Mouse (Mus musculus) bone marrow macrophage, adult 2 months (primary cell): Measurements from ENCODE around the gene Cdsn.

Source experiments
- CTCF ChIP-seq: IDR thresholded peaks from 2 replicates; pipeline ENCODE4 v1.5.1; 2012; ENCODE audit warnings: low read depth, mild to moderate bottlenecking, low read length, moderate library complexity
- POLR2A ChIP-seq: IDR thresholded peaks from 2 replicates; pipeline ENCODE4 v1.6.1; 2012; ENCODE audit warnings: mild to moderate bottlenecking, low read depth, low read length, borderline replicate concordance

DNA sequence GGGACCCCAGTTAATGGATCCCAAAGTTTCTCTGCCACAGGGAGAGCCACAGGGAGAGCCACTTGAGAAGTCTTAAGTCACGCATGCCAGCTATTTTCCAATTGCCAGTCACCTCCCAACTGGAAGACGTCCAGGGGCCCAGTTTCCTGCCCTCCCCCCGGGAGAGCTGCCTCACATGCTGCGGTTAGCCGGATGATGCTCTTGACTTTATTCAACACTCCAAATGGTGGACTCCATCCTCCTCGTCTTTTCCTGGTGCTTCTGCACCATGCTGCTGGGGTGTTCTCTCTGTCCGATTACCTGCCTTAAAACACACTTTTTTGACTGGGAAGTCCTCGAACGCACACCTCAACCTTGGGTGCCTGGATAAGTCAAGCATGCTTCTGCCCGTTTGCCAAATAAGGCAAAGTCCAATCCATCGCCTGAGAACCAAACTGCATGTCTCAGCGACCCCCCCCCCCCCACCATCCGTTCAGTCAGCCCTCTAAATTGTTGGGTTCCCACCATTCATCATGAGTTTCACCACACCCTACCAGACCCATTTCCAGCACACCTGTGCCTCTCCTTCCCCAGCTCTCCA, 4.3 kb downstream of the Cdsn start:
- no peak for TF ChIP-seq CTCF
- TF ChIP-seq POLR2A = no peak
